Mouse (Mus musculus): ENCODE results near the gene Gm9733. TPM values are rescaled to one million over a fixed set of nuclear protein-coding genes. Genes with fewer than 3 reads are reported as not detected.

Gm9733 gene
- polyA plus RNA-seq, 1 experiment from 2014 or later: not detected

Other genes starting within 250 kb of the Gm9733 start
- gene Sirpb1a, start 94.2 kb upstream of the Gm9733 start, polyA plus RNA-seq (2016; fragmentation: Nextera tagmentation; extraction: Ambion mirVana): not detected in 2 replicates
- gene Sirpb1b, start 242.8 kb upstream of the Gm9733 start, polyA plus RNA-seq (2016; fragmentation: Nextera tagmentation; extraction: Ambion mirVana): not detected in 2 replicates

Measured in embryonic facial prominence, embryonic 12.5 days (tissue).